Mouse (Mus musculus) neural tube, embryonic 13.5 days (tissue): ENCODE data around the gene Tbccd1. TPM values are rescaled to one million over a fixed set of nuclear protein-coding genes. Genes with fewer than 3 reads are reported as not detected.

Experiments used
- ATAC-seq: fragments of 200-750 bp; cut with Nextera tagmentation; 2 replicates; pipeline ENCODE4 v1.8.0; 2017; ENCODE audit warnings: low read depth, mild to moderate bottlenecking, moderate TSS enrichment, moderate library complexity
- H3K27ac ChIP-seq: fragments of 300-500 bp; sonication (generic); replicated peaks from 2 replicates; pipeline ENCODE4 v1.5.1; 2015; ENCODE audit warnings: moderate library complexity, mild to moderate bottlenecking, inconsistent platforms
- H3K27me3 ChIP-seq: fragments of 300-500 bp; sonication (generic); 2 replicates; pipeline ENCODE4 v1.6.1; 2015; ENCODE audit warnings: mild to moderate bottlenecking, inconsistent platforms
- H3K36me3 ChIP-seq: fragments of 300-500 bp; sonication (generic); 2 replicates; pipeline ENCODE4 v1.6.1; 2015; ENCODE audit warnings: mild to moderate bottlenecking, inconsistent platforms
- H3K4me1 ChIP-seq: fragments of 300-500 bp; sonication (generic); replicated peaks from 2 replicates; pipeline ENCODE4 v1.6.1; 2015; ENCODE audit warnings: inconsistent platforms
- H3K4me2 ChIP-seq: fragments of 300-500 bp; sonication (generic); 2 replicates; pipeline ENCODE4 v1.6.1; 2015; ENCODE audit warnings: inconsistent platforms, mild to moderate bottlenecking, moderate library complexity
- H3K4me3 ChIP-seq: fragments of 300-500 bp; sonication (generic); 2 replicates; pipeline ENCODE4 v1.5.1; 2015; ENCODE audit warnings: mild to moderate bottlenecking, inconsistent platforms
- H3K9ac ChIP-seq: fragments of 300-500 bp; sonication (generic); 2 replicates; pipeline ENCODE4 v1.6.1; 2015; ENCODE audit warnings: moderate library complexity, mild to moderate bottlenecking, inconsistent platforms
- H3K9me3 ChIP-seq: fragments of 300-500 bp; sonication (generic); 2 replicates; pipeline ENCODE4 v1.6.1; 2016; ENCODE audit warnings: inconsistent platforms
- WGBS: fragments of 180-500 bp; shearing (Covaris S2); methylation state at CpG from one replicate; pipeline ENCODE4 v1.1.7; 2015; 5-methylcytosine and 5-hydroxymethylcytosine counted together
- polyA plus RNA-seq: library from polyadenylated mRNA; unstranded; fragments of >200 nt; fragmentation: Nextera tagmentation; extraction: Ambion mirVana; gene quantifications from 2 replicates; pipeline ENCODE4 v1.2.1, GENCODE M21; 2015

The Tbccd1 gene
- polyA plus RNA-seq, result 22.9 and 25.8 TPM in 2 replicates

DNA sequence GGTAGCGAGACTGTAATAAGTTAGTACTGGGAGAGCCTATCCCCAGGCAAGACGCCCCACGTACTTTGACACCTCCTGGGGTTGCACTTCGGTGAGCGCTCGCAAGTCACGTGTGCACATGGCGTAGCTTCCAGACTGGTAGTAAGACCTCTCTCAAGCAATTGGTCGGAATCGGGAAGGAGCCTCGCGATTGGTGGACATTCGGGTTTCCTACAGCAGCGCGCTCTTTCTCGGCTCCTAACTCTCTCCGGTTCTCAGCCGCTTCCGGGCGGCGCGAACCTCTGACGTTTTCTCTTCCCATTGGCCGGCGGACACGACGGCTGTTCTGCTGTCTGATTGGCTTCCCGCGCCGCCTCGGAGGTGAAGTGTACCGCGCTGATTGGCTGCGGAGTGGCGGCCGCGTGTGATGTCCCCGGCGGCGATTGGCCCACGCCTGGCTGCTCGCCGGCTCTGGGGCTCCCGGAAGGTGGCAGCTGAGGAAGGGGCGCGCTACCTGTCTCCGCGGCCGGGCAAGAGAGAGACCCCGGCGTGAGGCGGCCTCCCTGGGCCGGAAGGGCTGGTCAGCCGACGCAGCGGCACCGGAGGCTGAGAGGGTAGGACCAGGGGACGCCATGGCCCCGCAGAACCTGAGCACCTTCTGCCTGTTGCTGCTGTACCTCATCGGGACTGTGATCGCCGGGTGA lies at the start of gene Tbccd1, which contains the start of gene Dnajb11:
Tbccd1 (minus strand) TSS at position 239 of the 683 bp plus-strand sequence.
Dnajb11 (plus strand) TSS at position 415 of the 683 bp plus-strand sequence.
- Histone ChIP-seq H3K4me1 (peaks cover 21% of the 10 kb centered on the region), H3K4me3 (peak within 1 kb of the TSS; percentile 93), H3K9me3 (no peaks in the 10 kb centered on the region), H3K27me3 (no peaks in the 10 kb centered on the region), H3K4me2 (peak within 1 kb of the TSS; percentile 93), H3K27ac (peak within 1 kb of the TSS; percentile 75), H3K9ac (peak within 1 kb of the TSS; percentile 87), H3K36me3 (peaks cover 11% of the 10 kb centered on the region)
- WGBS, result under 1% methylated on average over 62 of the region's 62 CpGs
- ATAC-seq, result peak; percentile 100

DNA sequence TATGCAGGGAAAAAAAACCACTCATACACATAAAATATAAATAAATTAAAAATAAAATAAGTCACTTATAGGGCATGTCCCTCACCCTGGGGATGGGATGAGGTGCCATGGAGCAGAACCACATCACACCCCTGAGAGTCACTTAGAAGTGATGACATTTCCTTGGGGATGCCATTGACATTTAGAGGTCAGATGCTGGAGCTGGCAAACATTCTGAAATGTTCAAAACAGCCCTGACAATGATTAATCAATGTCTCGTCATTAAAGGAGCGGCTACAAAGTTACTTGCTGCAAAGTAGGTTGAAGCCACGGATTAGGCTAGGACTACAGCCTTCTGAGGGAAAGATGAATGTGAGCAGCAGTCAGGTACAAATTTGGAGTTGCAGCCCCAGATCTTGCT lies 43.9 kb upstream of the Tbccd1 start:
- Histone ChIP-seq H3K4me2 (no peak overlapping the region), H3K9ac (no peak overlapping the region), H3K4me1 (no peaks in the 10 kb centered on the region), H3K9me3 (no peaks in the 10 kb centered on the region), H3K27me3 (no peaks in the 10 kb centered on the region), H3K36me3 (no peaks in the 10 kb centered on the region), H3K27ac (no peak overlapping the region), H3K4me3 (no peak overlapping the region)
- WGBS, result 81% methylated on average over 3 of the region's 3 CpGs
- ATAC-seq, result no peak

- Histone ChIP-seq H3K4me2 (no peak overlapping the region), H3K36me3 (no peaks in the 10 kb centered on the region), H3K27ac (no peak overlapping the region), H3K4me1 (no peaks in the 10 kb centered on the region), H3K27me3 (no peaks in the 10 kb centered on the region), H3K9me3 (no peaks in the 10 kb centered on the region), H3K4me3 (no peak overlapping the region), H3K9ac (no peak overlapping the region)
- WGBS, result 88% methylated on average over 10 of the region's 10 CpGs
- no peak for ATAC-seq
These were observed 42.5 kb upstream of the Tbccd1 start for GRCm38 (mm10) chr16:22899866-22900570.

DNA sequence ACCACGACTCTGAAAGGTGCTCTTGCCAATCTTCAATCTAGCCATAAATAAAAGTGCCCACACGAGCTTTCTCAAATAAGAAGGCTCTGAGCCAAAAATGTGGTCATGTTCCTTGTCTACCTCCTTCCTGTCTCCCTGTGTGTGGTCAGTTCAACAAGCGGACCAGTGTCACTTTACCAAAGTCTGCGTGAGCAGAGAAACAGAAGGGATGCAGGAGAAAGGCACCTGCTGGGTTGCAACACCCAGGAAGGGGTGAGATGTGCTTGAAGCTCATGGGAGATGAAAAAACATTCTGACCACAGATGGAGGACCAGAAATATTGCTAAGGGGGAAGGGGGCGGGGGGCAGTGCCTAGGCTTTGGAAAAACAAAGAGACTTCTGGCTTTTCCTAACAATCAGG lies 41.9 kb upstream of the Tbccd1 start:
- WGBS, result 42% methylated on average over 5 of the region's 5 CpGs
- no peak overlapping the region for H3K27ac ChIP-seq

DNA sequence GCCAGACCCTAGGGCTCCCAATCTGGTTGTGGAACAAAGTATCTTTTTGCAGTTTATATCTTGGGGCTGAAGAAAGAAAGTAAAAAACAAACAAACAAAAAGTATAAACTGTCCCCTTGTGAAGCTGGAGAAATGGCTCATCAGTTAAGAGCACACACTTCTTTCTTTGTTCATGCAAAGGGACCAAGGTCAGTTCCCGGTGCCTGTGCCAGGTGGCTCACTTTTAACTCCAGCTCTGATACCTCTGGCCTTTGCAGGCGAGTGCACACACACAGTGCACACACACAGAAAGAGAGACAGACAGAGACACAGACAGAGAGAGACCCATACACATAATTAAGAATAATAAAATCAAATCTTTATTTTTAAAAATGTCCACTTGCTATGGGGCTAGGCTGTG lies 39.1 kb upstream of the Tbccd1 start:
- 78% methylated on average over 2 of the region's 2 CpGs for WGBS
- ATAC-seq, result no peak
- H3K4me1 ChIP-seq, result no peaks in the 10 kb centered on the region

More for the DNA sequence above, 41.9 kb upstream of the Tbccd1 start:
- H3K9me3 ChIP-seq, result no peaks in the 10 kb centered on the region
- no peaks in the 10 kb centered on the region for H3K4me1 ChIP-seq
- H3K27me3 ChIP-seq, result no peaks in the 10 kb centered on the region
- no peaks in the 10 kb centered on the region for H3K36me3 ChIP-seq
- H3K4me3 ChIP-seq, result no peak overlapping the region
- no peak overlapping the region for H3K4me2 ChIP-seq
- H3K9ac ChIP-seq, result no peak overlapping the region
- ATAC-seq, result no peak

DNA sequence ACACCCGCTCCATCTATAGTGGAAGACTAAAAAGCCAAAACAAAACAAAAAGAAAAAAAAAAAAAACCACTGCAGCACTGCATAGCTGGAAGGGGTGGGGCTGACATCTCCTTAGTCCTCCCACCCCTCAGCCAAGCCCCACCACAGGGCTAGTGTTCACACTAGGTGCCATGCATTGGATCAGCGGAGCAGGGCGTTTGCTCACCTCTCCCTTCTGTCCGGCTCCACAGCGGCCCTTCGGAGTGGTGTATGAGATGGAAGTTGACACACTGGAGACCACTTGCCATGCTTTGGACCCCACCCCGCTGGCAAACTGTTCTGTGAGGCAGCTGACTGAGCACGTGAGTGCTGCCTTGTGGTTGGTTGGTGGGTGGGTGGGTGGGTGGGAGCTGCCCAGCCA lies 36.6 kb upstream of the Tbccd1 start:
- no peaks in the 10 kb centered on the region for H3K36me3 ChIP-seq
- H3K9me3 ChIP-seq, result no peaks in the 10 kb centered on the region
- H3K4me3 ChIP-seq, result no peak overlapping the region
- H3K27ac ChIP-seq, result no peak overlapping the region
- no peak overlapping the region for H3K4me2 ChIP-seq
- H3K27me3 ChIP-seq, result no peaks in the 10 kb centered on the region
- no peak for ATAC-seq
- no peaks in the 10 kb centered on the region for H3K4me1 ChIP-seq
- H3K9ac ChIP-seq, result no peak overlapping the region
- WGBS, result 80% methylated on average over 7 of the region's 8 CpGs

More for the DNA sequence above, 39.1 kb upstream of the Tbccd1 start:
- Histone ChIP-seq H3K27me3 (no peaks in the 10 kb centered on the region), H3K36me3 (no peaks in the 10 kb centered on the region), H3K27ac (no peak overlapping the region), H3K9ac (no peak overlapping the region), H3K9me3 (no peaks in the 10 kb centered on the region), H3K4me2 (no peak overlapping the region), H3K4me3 (no peak overlapping the region)

DNA sequence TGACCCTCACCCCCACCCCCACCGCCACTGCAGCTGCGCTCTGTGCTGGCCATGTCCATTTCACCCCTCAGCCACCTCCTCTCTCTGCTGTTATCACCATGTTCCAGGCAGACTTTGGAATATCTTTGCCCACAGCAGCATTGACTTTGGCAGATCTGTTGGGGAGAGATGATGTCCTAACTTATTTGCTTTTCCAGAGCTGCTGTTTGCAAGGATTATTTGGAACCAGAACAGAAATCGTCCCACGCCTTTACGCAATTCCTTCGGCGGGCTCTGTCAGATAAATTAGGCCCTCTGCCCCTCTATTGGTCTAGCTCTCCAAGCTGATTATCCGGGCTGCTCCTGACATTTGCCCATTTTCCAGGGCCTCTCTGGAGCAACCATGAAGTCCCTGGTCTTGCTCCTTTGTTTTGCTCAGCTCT lies 34.3 kb upstream of the Tbccd1 start:
- H3K9ac ChIP-seq, result no peak overlapping the region
- 89% methylated on average over 8 of the region's 8 CpGs for WGBS
- no peaks in the 10 kb centered on the region for H3K4me1 ChIP-seq
- no peaks in the 10 kb centered on the region for H3K9me3 ChIP-seq
- no peaks in the 10 kb centered on the region for H3K36me3 ChIP-seq
- H3K27ac ChIP-seq, result no peak overlapping the region
- H3K27me3 ChIP-seq, result no peaks in the 10 kb centered on the region
- no peak overlapping the region for H3K4me2 ChIP-seq
- ATAC-seq, result no peak
- no peak overlapping the region for H3K4me3 ChIP-seq

- ATAC-seq, result no peak
- Histone ChIP-seq H3K9ac (no peak within 1 kb of the TSS), H3K9me3 (no peaks in the 10 kb centered on the region), H3K36me3 (no peaks in the 10 kb centered on the region), H3K4me3 (no peak within 1 kb of the TSS), H3K4me2 (no peak within 1 kb of the TSS), H3K27me3 (no peaks in the 10 kb centered on the region), H3K4me1 (no peaks in the 10 kb centered on the region), H3K27ac (no peak within 1 kb of the TSS)
- 84% methylated on average over 11 of the region's 11 CpGs for WGBS
These were observed 33.4 kb upstream of the Tbccd1 start, which contains the start of gene Ahsg for GRCm38 (mm10) chr16:22890683-22891510. Gene Ahsg, plus strand, starts transcription at chr16:22891277.

DNA sequence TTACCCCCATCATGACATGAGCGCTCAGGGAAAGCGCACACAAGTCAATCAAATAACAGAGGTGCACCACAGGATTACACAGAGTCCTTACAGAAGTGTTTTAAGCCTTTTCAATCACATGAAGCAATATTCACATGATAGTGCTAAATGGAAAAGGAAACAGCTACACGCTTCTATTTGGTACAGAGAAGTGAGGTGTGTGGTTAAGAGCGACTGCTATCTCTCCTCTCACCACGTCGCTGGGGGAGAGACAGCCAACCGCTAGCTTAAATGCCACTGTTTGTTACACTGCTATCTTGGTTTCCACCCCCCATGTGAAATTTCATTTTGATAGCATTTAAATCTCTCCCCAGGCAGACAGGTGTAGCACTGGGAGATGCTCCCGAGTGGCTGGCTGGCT lies 32.2 kb upstream of the Tbccd1 start:
- 94% methylated on average over 8 of the region's 8 CpGs for WGBS
- Histone ChIP-seq H3K9me3 (no peaks in the 10 kb centered on the region), H3K4me3 (no peak overlapping the region), H3K9ac (no peak overlapping the region), H3K4me2 (no peak overlapping the region), H3K36me3 (no peaks in the 10 kb centered on the region), H3K27ac (no peak overlapping the region), H3K4me1 (no peaks in the 10 kb centered on the region), H3K27me3 (no peaks in the 10 kb centered on the region)
- ATAC-seq, result no peak

DNA sequence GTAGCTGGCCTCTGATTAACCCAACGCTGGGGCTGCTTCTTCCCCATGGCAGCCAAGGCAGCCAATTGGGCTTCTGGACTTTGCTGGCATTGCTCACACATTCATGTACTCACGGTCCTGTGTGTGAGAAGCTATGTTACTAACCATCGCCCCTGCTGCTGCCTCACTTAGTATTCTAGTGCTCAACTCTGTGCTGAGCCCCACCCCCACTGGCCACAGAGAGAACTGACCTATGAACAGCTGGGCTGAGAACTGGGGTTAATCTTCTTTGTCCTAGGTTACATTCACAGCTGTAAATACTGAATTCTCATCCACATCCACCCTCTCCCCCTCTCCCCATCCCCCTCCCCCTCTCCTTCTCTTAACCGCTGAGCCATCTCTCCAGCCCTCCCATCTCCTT lies 31.4 kb upstream of the Tbccd1 start:
- no peaks in the 10 kb centered on the region for H3K27me3 ChIP-seq
- no peaks in the 10 kb centered on the region for H3K36me3 ChIP-seq
- no peak overlapping the region for H3K27ac ChIP-seq
- no peak overlapping the region for H3K4me2 ChIP-seq
- no peaks in the 10 kb centered on the region for H3K9me3 ChIP-seq
- H3K4me1 ChIP-seq, result no peaks in the 10 kb centered on the region
- 64% methylated on average over 4 of the region's 4 CpGs for WGBS
- H3K4me3 ChIP-seq, result no peak overlapping the region
- ATAC-seq, result no peak
- no peak overlapping the region for H3K9ac ChIP-seq

GRCm38 (mm10) chr16:22886726-22887125 lies 29.3 kb upstream of the Tbccd1 start:
- no peak overlapping the region for H3K27ac ChIP-seq
- 87% methylated on average over 3 of the region's 3 CpGs for WGBS
- ATAC-seq, result no peak
- H3K9me3 ChIP-seq, result no peaks in the 10 kb centered on the region
- H3K4me1 ChIP-seq, result no peaks in the 10 kb centered on the region
- H3K27me3 ChIP-seq, result no peaks in the 10 kb centered on the region
- H3K4me2 ChIP-seq, result no peak overlapping the region
- H3K4me3 ChIP-seq, result no peak overlapping the region
- no peak overlapping the region for H3K9ac ChIP-seq
- no peaks in the 10 kb centered on the region for H3K36me3 ChIP-seq

DNA sequence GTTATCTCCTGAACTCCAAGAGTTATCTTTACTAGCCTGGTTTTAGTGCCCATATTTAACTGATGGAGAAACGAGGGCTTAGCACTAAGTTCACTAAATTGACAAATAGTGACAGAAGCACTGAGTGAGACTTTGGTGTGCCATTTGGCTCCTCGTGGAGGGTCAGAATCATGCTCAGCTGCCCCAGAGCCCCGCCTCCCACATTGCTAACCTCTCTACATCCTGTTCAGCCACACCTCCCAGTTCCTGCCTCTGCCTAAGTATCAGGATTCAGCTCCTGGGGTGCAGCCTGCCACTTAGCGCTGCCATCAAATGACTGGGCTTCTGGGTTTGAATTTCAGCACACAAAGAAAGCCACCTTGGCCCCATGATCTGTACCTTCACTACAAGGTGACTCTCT lies 27.9 kb upstream of the Tbccd1 start:
- no peak overlapping the region for H3K9ac ChIP-seq
- H3K27me3 ChIP-seq, result no peaks in the 10 kb centered on the region
- H3K9me3 ChIP-seq, result no peaks in the 10 kb centered on the region
- no peaks in the 10 kb centered on the region for H3K4me1 ChIP-seq
- WGBS, result 57% methylated on average over 4 of the region's 4 CpGs
- no peak overlapping the region for H3K4me3 ChIP-seq
- no peak for ATAC-seq
- H3K4me2 ChIP-seq, result no peak overlapping the region
- no peaks in the 10 kb centered on the region for H3K36me3 ChIP-seq
- H3K27ac ChIP-seq, result no peak overlapping the region
